Mouse (Mus musculus): Measurements from ENCODE around the gene Cntn5.

Gene Cntn5

DNA sequence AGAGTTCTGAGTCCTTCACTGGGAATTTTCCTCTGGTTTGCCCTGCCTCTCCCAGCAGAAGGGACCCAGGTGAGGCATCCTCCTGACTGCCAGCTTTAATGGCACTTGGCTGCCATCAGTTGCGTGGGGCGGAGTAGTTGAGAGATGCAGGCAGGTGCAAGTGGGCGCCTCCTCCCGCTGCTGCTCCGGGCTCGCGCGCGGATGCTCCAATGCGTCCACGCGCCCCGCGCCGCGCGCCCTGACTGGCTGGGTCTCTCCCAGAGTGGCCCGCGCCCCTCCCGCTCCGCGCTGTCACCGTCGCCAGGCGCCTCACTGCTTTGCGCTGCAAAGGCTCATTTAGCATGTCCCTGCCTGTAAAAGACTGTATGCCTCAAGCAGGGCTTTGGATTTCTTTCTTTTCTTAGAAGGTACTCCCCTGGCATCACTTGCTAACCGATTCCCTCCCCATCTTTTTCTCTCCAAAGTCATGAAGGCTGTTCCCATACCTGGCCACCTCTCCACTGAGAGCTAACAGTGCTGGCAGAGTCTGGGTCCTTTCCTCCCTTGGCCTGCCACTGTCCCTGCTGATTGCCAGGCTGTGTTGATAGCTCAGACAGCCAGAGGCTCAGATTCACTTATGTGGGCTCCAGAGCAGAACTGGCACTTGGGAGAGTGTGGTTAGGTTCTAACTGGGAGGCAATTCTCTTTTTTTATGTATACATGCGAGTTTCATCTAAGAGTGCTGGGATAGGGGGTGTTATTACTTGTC lies at the start of gene Cntn5:
Gene Cntn5, minus strand, starts transcription at position 160 of the 748 bp plus-strand sequence.
- DNase-seq: peak; percentile 78

DNA sequence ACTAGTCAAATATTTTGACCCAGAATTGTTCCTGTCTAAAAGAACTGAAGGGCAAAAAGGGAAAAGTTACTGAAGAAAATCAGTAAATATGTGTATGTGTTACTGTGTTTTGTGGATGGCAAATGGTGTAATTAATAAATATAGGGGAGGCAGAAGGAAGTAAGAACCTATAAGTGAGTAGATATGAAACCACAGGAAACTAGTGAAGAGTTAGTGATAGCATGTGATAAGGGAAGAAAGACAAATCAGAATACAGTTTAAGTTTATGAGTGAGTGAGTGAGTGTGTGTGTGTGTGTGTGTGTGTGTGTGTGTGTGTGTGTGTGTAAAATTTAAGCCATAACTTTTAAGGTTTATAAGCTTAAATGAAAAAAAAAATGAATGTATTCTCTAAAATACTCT lies 45.9 kb upstream of the Cntn5 start:
- no peak for DNase-seq

DNA sequence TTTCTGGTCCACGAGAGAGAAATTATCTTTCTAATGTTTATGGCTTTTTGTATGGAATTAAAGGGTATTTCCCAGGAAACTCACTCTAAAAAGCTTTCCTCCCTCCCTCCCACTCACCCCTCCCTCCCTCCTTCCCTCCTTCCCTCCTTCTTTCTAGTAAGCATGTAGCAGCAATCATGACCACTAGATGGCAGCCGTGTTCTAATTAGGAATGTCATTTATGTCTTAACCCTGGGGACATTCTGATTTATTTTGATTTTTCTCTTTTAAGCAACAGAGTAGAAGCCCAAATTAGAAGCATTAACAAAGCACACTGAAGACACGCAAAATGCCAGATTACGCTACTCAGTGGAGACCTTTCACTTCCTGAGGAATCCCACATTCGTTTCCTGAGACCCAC lies 5.0 kb upstream of the Cntn5 start:
- DNase-seq: peak; percentile 86

DNA sequence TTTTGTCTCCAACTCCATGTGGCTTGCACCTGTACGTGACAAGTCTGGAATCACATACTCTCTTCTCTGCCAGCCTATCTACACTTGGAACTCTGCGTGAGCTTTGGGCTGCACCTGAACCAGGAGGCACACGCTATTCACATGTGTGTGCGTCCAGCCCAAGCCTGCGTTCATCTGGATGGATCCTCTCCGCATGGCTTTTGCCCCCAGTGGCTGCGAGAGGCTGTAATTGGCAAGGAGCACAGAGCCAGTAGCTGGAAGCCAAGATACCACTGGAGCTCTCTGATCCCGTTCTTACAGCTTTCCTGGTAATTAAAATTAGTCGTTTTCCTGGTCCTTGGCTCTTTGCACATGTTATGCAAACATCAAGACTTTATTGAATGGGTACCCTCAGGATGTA lies 1.1 kb upstream of the Cntn5 start:
- no peak for DNase-seq

DNA sequence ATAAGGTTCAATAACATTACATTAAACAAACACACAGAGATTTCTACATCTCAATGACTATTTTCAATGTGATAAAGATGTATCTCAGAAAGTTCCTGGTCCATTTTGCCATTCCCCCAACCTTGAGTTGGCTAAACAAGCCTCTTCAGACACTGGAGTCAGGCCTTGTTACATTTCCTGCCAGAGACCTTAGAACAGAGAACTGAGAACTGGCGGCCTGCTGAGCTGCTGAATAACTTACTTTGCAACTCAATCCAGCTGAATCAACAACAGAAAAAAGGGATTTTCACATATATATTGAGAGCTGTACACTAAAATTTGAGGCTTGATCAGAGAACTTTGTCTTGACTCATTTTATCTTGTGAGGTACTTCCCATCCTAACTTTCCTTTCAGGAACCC lies 24.8 kb downstream of the Cntn5 start:
- DNase-seq: no peak

DNA sequence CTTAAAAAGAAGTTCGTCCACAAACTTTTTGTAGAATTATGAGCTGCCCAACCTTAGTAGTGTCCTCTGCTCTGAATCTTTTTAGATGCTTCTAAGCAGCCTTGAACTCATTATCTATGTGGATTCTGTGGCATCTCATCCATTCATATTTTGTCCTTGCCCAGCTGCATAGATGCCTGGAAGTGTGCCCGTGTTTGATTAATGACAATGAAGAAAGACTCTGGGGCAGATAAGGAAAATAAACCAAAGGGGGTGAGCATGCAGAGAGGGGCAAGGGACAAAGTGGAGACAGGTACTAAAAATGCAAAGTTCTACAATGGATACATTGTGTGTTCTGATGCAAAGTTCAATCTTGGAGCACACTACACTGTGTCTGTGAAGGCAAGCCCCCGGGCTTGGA lies 30.7 kb downstream of the Cntn5 start:
- no peak for DNase-seq

DNA sequence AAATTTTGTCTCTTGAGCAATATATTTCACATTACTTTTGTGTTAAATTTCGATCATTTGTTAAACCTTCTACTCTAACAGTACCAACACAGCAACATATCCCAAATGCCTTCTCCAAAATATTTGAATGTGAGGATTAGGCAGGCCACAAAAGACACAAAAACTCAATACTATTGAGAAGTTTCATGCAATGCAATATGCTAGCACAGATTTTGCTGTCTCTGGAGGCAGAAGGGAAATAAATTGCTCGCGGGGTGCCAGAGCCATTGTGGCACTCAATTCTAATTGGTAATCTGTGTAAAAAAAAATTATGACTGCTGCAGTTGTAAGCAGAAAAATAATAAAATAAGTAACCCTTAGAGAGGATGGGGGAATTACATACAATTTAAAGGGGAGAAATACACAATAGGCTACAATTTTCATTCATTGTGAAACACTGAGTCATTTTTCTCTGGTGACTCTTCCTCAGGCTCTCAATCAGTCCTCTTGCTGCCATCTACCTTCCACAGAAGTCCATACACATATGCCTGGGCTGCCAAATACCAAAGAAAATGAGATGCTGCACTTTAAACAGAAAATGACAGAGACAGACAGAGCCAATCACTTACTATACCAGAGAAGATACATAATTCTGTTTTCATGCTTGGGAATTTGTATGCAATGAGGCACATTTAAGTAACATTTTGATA lies 48.2 kb downstream of the Cntn5 start:
- no peak for DNase-seq

DNA sequence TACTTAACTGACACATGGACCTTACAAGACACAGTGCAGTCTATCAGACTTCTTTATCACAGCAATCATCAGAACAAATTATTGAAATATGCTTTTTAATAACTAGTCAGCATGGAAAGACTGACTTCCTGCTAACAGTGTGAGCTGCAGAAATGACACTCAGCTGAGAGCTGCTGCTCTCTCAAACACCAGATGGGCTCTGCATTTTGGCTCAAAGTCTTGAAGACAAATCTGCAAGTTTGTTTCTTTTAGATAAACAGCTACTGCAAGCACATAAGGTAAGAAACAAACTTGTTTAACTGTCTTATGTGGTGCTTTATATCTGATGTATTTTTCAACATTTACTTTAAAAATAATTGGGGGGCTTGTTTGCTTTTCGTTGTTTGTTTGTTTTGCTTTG lies 87.9 kb downstream of the Cntn5 start:
- no peak for DNase-seq

DNA sequence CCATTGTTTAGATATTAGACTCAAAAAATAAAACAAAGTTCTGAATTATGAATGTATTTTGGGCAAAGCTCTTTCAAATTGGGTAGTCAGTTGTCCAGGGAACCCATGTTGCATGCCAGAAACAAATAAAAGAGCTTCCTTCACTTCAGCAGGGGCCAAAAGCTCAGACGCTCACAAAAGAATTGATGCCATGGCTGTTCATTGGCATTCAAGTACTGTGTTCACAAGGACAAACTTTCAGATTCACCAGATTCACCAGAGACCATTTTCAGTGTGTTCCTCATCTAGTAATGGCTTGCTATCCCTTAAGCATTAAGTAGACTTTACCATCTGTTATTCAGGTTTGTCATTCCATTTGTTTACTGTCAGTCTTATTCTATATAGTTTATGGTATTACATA lies 107.4 kb downstream of the Cntn5 start:
- no peak for DNase-seq

DNA sequence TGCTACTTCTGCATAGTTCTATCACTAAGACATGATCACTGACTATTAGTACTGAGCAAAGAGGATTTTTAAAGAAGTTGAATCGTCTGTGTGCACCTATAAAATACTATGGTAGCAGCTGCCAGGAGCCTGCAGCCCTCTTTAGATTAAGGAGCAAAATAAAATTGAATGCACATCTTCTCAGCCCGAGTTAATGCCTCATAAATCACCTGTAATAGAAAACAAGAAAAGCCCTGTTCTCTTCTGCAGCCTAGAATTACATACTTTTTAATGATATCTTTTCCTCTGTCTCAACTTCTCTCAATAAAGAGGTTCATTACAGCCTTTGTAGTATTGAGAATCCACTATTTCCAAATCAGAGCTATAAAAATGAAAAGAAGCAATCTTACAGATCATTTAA lies 109.5 kb downstream of the Cntn5 start:
- no peak for DNase-seq

DNA sequence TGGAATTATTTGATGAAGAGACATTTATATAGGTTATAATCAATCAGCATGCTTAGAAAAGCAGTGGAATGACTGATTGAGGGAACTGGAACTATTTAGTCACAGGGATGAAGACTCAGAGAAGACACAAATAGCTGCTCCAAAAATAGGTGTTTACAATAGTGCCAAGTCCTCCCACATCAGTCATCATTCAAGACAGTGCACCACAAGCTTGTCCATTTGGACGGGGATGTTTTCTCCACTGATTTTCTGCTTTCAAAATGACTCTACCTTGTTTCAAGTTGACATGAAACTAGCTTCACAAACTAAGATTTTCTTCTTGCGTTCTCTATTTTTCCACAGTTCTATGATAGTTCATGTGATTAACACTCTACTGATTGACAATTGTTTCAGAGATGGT lies 172.7 kb downstream of the Cntn5 start:
- no peak for DNase-seq

DNA sequence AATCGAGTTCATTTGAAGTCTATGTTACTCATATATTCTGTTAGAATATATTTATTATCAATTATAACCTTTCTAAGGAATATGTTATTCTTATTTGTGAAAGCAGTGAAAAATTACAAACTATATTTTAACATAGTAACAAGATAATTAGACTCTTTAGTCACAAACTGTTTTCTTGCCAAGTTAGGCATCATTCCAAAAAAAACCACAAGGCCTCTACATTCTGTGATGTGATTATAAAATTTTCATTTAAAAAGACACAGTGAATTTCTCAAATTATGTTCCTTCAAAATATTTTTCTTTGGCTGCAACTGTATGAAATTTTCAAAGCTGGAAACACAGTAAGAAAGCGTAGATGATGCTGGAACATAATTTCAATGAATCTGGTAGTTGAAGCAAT lies 180.4 kb downstream of the Cntn5 start:
- DNase-seq: no peak

DNA sequence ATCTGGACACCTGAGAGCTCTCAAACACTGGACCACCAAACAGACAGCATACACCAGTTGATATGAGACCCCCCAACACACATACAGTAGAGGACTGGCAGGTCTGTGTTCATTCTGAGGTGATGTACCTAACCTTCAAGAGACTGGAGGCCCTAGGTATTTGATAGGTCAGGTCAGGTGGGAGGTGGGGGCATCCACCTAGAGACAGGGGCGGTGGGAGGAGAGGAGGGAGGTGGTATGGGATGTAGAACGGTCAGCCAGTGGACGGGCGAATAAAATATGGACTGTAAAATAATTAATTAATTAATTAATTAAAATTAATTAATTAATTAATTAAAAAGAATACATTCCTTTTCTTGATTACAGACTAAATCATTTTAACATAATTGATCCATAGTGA lies 182.5 kb downstream of the Cntn5 start:
- no peak for DNase-seq

DNA sequence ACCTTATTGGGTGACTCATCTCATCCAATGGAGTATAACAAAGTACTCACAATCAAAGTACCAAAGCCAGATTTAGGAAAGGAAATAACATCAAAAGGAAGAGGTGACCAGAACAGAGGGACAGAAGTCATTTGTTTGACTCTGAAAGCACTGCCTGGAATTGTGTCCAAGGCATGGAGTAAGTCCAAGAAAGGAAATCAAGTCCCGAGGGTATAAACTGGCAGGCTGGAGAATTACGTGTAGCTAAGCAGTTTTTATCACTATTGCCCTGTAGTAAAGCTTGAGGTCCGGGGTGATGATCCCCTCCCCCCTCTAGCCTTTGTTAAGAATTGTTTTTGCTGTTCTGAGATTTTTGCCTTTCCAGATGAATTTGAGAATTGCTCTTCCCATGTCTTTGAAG lies 185.6 kb downstream of the Cntn5 start:
- no peak for DNase-seq

DNA sequence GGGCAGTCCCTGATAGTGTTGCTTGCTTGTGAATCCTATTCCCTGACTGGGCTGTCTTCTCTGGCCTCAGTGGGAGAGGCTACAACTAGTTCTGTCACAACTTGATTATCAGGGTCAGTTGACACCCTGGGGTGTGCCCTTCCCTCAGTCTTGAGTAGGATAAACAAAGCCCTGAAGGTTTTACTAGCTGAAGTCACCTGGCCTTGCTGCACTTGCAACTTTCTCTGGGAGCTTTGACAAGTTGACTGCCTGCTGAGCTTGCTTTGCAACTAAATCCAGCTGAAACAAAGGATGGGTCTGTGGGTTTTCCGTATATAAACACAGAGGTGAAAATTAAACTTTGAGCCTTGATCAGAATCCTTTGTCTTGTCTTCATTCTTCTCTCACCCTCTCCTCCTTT lies 190.9 kb downstream of the Cntn5 start:
- DNase-seq: no peak

DNA sequence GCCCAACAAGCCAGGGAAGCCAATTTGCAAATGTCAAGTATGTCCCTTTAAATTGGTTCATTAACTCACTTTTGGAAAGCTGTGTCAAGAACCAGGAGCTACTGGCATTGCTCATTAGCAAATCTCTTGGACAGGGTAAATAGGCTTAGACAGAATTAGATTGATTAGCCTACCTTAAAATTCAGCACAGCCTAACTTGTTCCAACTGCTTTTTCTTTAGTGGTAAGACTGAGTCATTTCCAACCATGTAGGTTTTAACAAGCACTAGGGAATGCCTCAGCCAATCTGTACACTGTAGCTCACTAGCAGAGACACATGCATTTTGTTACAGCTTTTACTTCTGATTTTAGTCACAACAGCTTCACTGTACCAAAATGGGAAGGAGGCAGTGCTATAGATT lies 222.9 kb downstream of the Cntn5 start:
- no peak for DNase-seq

DNA sequence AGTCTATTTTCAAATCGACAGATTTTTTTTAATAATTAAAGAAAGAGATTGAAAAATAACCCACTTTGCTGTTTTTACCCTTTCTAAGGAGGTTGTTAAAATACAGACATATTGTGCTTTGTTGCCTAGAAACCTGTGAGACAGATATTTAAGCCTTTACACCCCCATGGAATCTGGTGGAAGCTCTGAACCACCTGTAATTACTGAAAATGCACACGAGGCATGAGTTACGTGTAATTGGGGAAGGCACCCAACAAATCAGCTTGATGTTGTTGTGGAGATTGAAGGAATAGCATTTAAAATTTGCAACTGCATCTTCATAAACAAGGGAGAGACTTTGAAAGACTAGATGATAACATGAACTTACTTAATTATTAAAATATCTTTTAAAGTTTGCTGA lies 223.4 kb downstream of the Cntn5 start:
- no peak for DNase-seq

DNA sequence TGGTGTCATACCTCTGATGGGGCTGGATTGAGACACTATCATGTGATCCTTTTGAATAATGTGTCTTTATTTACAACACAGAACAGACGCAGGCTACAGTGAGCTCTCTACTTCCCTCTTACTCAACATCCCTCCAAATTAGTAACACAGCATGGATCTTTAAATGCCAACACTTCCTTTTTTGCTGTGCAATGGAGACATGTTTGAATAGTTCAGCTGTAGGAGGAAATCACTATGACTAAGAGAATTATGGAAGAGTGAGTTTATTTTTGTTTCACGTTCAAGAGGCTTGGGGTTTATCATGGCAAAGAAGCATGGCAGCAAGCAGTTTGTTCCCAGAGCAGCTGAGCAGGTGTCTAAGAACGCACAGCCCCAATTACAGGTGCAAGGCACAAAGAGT lies 235.9 kb downstream of the Cntn5 start:
- no peak for DNase-seq

DNA sequence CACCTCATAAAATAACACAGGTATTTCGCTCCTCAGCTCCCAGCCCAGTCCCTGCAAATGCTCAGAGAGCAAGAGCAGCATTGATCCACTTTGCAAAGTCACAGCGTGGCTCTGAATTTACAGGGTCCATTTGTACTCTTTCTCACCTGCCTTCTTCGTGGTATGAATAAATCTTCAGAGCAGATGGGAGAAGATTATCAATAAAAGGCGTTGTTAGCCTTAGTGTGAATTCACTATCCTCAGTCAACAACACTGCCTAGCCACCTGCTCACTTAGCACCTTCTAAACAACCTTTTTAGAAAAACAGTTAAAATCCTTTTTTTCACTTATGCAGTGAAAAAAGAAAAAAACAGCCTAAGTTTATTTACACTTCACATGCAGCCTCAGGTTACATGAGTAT lies 237.1 kb downstream of the Cntn5 start:
- DNase-seq: no peak

DNA sequence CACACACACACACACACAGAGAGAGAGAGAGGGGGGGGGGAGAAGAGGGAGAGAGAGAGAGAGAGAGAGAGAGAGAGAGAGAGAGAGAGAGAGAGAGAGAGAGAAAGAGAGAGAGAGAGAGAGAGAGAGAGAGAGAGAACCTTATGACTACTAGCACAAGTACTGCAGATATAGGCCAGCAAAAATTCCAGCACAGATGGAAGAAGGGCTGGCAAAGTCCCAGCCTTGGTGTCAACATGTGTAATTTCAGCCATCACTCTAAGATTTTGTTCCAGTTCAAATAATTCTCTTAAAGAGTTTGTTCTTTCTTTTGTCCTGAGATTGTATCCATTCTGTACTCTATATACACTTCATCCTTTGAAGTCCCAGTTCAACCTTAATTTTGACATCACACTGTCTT lies 238.8 kb downstream of the Cntn5 start:
- no peak for DNase-seq

DNA sequence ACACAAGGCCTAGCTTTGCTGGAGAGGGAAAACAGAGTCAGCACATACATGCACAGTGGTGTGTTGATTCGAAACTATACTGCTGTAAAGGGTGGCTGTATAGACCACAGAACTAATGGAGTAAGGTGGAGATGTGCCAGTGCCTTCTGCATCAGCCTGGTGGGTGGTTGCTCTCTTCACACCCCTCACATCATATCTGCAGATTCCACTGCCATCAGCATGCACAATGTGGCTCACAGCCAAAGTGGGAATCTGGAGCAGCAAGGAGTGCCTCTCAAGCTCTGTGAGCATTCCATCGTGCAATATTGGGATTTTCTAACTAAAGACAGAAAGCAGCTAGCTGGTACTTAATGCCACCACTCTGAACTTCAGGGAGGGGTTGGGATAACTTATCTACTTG lies 241.5 kb downstream of the Cntn5 start:
- DNase-seq: peak; percentile 30

DNA sequence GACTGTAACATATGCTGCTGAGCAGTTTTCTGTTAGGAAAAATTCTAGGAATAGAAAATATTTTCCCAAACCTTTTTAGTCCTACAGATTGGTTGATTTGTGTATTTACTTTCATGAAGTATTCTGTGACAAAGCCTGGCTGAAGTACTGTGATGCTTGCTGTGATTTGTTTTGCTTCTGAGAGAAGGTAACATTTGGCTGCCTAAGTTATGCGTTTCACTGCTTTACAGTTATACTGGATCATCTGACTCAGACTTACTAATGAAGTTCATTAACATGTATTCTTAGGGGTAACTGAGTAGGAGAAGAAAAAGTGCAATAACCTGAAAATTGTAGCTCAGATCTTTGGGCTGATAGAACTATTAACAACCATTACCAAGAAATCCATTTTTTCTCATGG lies 245.1 kb downstream of the Cntn5 start:
- DNase-seq: no peak

DNA sequence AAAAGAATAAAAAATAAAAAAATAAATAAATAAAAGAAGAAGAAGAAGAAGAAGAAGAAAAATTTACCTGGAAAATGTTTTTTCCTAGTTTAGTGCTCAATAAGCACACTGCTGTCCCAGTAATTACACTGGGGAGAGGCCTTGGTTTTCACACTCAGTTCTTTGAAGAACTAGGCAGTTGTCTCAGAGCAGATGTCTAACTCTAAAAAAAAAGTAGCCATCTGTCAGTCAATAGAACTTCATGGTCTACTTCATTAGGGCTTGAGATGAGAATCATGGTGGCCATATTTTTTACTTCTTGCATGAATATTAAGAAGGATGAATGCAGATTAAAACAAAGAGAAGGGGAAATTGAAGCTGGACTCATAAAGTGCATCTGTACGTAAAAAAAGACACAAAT lies 246.5 kb downstream of the Cntn5 start:
- DNase-seq: no peak

DNA sequence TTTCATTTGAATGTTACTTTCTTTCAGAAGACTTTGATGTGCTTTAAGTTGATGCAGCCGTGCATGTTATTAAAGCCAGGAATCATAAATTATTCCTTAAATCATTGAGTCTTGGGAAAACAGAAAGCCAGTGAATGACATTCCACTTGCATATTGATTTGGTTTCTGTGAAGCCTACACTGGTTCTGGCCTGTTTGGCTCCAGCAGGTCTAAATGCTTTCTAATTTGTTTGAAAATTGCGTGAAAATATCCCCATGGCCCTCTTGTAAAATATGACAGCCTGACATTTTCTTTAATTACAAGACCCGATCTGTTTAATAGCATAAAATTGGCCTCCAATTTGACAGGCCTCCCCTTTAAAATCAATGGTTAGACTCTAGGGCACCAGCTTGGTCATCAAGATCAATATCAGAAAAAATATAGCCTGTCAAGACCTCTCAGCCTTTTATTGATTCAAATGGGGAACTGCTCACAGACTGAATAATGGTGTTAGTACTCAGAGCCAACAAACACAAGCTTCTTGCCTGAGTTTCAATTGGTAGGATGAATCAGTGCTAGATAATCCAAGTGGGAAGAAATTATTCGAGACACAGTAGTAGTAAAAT lies 247.3 kb downstream of the Cntn5 start:
- DNase-seq: no peak

DNA sequence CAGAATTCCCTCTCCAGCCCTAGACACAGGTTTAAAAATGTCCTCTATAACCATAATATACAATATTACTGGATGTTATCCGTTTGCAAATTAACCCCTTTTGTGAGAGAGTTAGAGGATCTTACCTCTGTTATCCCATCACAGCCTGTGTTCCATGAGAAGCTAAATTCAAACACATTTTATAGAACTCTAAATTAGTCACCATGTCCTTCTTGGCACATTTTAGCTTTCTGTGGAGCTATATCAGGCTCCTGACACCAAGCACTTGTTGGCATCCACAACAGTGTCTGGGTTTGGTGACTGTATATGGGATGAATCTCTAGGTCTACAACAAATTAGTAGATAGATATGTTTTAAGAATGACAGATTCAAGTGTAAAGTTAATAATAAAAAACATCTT lies 253.9 kb downstream of the Cntn5 start:
- DNase-seq: no peak
